Mouse (Mus musculus) frontal cortex, postnatal 14 days (tissue): ENCODE measurements around the gene Klf15.
A peak's percentile ranks its signal among the peaks of the same experiment; 100 is the strongest.

Source experiments
- DNase-seq, 2 experiments: peaks; one replicate each; pipeline ENCODE4 v3.0.0; 2022; ENCODE audit warnings: low spot score in 2 of 2

The Klf15 gene

DNA sequence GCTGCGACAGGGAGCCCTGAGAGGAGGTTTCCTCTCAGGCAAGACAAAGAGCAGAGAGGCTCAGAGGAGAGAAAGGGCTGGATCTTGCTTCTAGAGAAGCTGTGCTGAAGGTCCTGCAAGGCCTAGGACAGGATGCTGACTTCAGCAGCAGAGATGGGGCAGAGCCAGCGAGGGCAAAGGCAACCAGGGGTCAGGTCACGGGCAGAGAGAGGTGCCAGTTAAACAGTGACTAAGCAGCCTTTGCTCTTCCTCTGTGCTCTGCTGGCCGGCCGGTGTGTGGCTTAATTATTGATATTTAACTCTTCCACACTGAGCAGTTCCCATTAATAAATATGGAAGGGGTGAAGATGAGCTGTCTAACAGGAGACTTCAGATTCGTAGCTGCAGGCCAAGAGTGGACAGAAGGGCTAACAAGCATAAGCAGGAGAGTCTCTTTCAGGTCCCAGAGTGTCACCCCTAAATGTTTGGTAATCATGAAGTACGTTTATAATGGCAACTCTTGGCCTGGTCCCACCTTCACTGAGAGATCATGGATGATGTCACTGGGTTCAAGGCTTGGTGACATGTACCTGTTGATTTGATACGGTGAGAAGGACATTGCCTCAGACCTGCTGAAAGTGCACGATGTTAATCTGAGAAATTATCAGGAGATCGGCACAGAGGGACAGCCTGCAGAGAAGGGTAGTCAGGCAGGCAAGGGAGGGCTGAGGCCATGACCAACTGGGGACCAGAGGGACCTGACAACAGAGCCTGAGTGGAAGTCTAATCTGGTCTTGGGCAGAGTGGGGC is 29.8 kb downstream of the Klf15 start:
- no peak for DNase-seq

DNA sequence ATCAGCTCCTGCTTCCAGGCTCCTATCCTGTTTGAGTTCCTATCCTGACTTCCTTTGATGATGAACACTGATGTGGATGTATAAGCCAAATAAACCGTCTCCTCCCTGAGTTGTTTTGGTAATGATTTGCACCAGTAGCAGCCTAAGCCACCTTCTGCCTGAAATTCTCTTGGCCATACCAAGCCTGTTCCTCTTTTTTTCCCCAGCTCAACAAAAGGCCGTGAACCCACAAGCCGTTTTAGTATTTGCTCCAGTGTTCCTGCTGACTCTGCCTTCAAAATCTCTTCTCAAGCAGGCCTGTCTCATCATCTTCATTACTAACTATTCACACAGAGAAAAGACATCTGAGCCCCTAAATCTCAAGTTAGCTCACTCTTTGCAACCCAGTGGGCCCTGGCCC is 31.8 kb downstream of the Klf15 start:
- DNase-seq, result no peak

DNA sequence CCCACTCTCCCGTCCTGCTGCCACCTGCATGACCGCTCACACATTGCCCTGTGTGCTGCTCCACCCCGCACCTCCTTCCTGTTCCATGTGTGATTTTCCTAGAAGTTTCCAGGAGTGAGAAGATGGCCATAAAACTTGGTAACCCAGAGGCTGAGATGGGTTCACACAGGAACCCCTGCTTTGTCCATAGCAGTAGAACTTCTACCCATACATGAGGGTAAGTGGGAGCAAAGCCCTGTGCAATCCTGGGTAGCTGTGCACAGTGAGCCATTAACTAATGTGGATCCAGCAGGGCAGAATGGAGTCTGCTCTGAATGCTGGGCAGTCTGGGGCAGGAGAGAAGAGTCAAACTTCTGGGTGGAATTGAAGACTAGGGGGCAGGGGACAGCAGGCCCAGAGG is 32.2 kb downstream of the Klf15 start:
- DNase-seq, result no peak

DNA sequence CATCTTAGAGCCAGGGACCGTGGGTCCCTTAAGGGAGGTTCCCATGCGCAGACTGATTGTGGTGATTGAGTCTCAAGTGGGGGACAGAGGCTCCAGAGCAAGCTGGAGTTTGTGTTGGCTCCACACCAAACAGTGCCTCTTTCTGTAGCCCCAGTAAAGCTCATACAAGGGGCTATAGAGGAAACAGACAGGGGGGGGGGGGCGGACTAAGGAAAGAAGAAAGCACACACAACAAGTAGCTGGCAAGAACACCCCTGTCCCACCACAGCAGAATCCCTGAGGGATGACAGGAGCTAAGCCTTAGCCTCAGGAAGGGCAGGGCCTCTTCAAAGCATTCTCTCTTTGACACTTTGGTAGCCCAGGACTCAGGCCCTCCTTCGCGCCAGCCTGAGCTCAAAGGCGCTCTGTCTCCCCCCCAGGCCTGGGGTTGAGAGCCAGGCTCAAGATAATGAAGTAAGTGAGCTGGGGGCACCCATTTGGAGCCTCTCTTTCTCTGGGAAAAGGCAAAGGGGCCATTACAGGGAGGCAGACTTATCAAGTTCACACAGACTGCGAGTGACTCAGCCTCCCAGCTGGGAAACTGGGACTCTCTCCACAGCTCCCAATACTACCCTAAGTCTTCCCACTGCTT is 33.0 kb downstream of the Klf15 start:
- peak in 1 of 2 experiments; percentile 34 for DNase-seq

DNA sequence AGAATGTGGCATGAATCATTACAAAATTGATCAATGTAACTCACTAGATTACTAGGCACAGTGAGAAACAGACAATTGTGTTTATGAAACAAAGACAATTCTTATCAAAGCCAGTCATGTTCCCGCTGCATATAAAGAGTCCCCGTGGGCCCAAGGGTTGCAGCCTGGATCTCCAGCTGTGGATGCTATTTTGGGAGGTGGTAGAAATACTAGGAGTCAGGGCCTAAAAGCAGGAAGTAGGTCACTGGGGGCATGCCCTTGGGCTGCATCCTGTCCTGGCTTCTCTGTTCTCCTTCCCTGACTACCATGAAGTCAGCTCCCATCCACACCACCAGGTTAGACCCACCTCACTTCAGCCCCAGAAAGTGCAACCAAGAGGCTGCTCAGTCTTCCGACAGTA is 33.8 kb downstream of the Klf15 start:
- DNase-seq, result no peak

DNA sequence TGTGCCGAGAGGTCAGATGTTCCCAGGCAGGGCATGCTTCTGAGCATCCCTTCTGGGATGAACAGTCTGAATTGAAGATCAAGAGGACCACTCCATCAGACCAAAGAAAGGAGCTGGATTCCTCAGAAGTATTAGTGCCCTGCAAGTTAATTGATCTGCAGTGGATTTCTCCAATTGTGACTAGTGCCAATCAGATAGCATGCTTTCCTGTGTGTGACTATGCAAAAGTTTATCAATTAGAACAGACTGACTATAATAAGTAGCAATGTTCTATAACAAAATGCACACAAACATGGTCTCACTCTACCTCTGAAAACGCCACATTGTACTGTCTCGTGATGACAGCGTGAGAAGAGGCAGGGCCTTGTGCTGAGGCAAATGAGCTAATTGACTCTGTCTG is 37.1 kb downstream of the Klf15 start:
- no peak for DNase-seq

DNA sequence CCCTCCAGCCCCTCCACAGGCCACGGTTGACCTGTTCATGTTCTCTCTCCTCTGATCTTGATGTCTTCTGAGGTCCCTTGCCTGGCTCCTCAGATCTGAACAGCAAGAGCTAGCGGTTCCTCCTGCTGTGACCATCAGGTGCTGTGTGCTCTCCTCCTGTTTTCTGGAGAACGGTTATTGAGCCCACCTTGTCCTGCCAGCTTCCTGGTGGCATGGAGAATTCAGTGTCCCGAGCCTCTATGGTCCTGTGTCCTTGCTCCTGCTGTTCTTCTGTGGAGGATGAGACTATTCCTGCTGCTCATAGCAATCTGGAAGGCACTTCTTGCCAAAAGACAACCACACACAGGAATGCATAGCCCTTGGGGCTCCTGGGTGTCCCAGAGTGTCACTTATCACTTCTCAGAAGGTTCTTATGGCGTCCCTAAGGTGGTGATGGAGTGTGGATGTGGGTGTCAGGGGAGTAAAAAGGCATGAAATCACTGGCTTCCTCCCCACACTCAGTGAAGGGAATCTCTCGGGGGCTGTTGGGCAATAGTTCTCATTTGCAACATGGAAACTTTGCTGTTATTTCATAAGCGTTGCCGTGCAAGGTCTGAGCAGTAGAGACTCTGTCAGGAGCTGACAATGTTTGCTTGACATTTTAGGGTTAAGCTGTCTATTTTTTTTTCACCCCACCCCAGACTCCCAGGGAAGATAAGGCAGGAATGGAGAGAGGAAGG is 39.0 kb downstream of the Klf15 start:
- no peak for DNase-seq

DNA sequence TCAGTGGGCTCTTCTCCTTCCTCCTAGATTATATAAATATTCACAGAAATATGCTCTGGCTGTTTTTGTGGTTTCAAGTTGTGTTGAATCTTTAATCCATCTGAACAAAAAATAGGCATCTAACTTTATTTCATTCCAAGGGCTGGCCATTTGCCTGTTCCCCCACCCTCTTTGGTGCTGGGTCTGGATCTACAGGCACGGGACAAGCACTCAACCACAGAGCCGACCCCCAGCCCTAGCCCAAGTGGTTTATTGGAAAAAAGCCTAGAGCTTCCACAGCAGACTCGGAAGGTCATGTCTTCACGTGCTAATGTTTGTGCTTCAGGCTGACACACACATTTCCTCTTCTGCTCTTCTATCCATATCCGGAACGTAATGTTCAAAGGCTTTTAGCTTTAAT is 43.5 kb downstream of the Klf15 start:
- DNase-seq, result no peak

DNA sequence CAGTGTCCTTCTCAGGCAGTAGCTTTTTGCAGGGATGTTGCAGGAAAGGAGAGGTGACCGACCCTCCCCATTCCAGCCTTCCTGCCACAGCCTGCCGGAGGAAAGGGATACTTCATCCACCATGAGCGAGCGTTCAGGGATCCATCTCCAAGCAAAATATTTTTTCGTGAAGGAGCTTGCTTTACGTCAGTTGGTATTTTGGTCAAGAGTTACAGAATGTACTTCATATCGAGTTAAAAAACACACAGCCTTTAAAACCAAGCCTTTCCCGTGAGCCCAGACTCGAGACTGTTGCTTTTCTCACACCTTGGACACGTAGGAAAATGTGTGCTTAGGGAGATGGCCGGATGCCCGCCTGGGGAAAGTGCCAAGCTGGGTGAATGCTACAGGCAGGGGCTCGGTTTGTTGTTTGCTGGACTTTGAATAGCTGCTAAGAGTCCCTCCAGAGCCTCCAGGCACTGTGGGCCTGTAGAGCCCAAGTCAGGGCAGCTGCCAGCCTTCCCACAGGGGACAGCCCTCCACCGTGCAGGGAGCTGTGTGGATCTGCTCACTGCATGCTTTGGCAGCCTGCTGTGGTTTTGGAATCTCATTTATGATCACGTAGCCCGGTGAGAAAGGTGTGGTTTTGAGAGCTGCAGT is 44.4 kb downstream of the Klf15 start:
- DNase-seq, result peak; percentile 77 to 79

DNA sequence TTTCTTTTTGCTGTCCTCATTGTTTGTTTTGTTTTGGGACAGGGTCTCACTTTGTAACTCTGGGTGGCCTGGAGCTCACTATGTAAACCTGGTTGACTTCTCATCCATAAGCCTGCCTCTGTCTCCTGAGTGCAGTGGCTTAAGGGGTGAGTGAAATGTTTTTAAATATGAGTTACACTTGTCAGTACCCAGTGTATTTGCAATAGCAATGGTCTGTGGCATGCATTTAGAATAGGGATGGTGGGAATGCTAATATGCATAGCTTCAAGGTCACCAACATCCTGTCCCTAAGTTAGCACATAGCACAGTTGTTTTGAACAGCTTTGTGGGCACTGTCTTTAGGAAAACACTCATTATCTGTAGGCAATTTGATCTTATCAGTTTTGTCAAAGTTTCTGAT is 45.1 kb downstream of the Klf15 start:
- no peak for DNase-seq

DNA sequence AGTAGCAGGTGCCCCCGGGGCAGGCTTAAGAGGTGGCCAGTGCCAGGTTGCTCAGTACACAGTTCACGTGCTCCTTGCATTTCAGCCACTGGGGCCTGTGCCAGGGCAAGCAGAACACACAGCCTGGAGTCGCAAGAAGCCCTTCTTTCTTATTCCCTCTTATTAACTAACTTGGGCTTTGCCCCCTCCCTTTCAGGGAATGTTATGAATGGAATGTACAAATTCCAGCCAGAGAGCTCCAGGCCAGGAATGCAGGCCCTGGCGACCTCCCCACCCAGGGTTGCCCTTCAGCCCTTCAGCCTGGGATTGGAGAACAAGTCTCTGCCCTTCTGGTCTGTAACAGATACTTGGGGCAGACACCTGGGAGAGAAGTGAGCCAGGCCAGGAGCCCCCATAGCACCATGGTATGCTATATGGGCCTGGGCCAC is 45.8 kb downstream of the Klf15 start:
- DNase-seq, result peak in 1 of 2 experiments; percentile 41

DNA sequence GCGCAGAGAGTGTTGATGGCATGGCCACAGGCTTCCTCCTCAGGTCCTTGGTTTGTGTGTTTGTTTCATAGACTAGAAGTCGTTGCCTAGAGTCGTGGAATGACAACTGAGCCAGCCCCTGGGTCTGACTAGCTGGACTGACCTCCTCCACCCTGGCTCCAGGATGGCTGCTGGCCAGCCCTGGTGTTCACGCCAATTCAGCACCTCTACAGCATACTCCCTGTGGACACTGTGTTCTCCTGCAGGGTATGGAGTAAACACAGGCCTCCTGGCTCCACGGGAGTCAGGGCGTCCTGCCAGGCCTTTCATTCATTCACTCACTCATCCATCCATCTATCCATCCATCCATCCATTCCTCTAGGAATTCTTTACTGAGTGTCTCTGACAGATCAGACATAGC is 46.7 kb downstream of the Klf15 start:
- no peak for DNase-seq

DNA sequence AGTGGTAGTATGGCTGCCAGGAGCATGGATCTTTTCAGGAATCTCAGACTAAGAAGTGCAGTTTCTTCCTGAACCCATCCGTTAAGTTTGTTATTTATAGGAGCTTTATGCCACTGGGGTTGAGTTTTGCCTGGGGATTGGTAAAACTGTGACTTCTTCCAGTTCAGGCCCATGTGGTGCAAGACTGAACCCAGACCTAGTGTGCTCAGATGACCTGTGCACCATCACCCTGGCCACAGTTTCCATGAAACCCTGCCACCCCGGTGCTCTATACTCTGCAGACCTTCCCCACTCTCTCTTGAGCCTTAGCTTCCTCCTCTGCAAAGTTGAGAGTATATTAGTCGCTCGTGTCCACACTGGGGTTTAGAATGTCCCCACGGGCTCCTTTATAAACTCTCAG is 50.0 kb downstream of the Klf15 start:
- no peak for DNase-seq

DNA sequence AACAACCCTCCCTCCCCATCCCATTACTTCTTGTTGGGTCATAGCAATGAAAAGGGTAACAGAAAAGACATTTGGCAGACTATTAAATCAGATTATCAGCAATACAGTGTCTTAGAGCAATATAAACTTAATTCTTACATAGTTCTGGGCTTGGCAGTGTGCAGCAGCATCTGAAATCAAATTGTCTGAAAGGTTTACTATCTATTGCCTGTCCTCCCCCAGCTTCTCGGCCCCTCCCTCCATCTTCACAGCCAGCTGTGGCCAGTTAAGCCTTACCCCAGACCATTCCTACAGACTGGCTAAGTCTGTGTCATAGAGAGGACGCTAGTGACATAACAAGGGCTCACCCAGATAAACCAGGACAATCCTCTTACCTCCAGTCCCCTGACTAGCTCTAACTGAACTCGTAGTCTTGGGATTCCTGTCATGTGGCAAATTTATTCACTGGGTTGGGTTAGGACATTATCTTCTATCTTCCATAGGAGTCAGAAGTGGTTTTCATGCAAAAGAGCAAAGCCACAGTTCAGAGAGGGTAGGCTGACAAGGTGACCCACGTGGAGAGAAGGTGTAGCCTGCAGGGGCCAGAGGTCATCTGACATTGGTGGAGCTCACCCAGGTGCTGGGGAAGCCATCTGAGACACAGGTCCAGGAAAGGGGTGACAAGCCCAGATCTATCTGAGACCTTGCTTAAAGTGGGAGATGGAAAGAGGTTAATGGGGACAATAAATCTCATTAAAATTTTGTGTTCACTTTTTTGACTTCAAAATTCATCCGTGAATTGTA is 50.9 kb downstream of the Klf15 start:
- no peak for DNase-seq

DNA sequence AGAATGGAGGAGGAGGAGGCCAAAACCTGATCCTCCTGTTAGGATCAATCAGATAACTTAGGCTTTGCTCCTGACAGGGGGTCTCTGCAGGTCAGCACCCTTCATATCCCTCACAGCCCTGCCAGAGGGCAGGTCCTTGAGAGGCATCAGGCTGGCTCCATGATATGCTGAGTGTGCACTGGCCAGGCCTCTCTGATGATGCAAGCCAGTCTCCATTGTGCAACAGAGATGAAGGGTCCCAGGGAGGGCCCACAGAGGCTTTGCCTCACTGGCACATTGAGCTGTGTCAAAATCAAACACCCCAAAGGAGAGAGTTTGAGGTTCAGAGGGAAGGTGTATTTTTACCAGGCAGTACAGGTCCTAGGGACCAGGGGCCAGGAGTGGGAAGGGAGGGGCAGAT is 52.0 kb downstream of the Klf15 start:
- no peak for DNase-seq

DNA sequence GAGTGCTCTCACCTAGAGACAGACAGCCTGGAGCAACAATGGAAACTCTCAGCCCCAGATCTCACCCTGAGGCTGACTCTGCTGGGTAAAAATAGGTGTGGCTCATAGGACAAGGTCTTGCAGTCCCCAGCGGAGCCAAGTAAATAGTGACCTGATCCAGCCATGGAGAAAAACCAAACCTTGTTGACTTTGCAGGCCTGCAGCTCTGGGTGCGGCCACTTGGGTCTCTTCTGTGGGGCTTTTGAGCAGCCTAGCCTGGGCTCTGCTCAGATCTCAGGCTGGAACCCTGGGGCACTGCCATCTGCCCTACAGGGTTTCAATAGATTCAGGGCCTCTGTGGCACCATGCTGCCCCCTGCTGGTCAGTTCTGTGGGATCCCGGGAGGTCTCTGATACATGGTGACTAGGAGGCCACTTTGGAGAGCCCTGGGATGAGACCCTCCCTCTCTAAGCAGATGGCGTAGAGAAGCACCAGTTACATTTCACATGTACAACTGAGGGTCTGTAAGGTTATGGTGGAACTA is 52.6 kb downstream of the Klf15 start:
- peak; percentile 63 to 80 for DNase-seq

DNA sequence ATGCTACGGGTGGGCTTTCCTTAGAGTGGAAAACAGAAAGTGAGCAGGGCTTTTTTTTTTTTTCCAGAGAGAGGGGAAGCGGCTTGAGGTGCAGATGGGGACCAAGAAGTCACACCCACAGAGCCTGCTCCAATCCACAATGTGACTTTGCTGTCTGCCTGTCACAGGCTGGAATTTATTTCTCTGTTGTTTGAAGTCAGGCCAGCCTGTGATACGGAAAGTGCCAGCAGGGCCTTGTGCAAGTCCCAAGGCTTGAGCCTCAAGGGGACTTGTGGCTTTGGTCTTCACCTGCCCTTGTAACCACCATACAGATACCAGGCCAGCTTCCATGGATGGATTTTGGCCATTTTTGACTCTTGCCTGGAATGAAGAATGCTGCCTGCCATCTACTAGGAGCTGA is 56.5 kb downstream of the Klf15 start:
- no peak for DNase-seq

DNA sequence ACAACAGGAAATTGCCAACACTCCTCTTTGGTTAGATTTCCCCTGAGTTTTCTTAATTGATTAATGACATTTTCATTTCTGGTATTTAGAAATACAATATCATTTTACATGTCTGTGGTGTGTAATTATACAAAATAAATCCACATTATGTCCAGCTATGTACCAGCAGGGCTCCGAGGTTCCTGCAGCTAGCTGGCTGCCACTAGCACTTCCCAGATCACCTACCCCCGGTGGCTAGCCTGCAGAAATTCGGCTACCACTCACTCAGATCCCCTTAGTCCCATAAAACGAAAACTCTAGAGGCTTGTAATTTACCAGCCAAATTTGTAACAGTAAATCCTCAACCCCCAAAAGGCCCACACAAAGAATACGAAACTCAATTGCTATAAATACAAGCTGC is 57.0 kb downstream of the Klf15 start:
- no peak for DNase-seq
